Mouse (Mus musculus): ENCODE results near the gene Zgrf1.

Zgrf1 gene

DNA sequence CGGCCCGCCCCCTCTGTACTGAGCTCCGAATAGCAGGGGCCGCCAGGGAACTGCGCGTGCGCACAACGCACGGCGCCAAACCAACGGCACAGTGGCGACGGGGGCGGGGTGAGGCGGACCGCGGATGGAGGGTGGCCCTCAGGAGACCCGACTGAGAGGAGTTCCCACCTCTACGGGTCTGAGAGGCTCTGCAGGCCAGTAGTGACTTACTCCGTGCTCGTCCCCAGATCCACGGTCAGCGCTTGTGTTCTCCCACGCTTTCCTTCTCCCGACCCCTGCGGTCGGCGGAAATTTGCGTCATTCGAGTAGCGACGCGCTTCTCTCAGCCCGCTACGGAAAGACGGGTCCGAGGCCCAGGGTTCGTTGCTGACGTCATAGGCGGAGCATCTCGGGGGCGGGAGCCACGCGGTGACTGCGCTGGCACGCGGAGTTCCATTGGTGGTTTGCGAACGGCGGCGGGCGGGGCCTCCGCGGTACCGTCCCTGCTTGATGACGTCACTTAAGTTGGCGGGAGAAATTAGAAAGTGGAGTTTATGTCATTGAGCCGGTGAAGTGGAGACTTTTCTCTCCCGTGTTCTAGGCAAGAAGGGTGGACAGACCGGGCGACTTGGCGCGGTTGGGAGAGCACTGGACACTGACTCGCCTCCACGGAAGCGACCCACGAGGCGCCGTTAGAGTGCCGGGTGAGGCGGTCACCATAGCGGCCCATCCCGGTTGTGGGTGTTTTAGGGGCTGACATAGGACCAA is at the start of gene Zgrf1, which contains the start of gene Larp7:
Gene Zgrf1, plus strand, starts transcription at position 517 of the 747 bp plus-strand sequence.
Gene Larp7, minus strand, starts transcription at position 377 of the 747 bp plus-strand sequence.
- DNase-seq (ENCODE audit: low spot score) = peak; percentile 97

DNA sequence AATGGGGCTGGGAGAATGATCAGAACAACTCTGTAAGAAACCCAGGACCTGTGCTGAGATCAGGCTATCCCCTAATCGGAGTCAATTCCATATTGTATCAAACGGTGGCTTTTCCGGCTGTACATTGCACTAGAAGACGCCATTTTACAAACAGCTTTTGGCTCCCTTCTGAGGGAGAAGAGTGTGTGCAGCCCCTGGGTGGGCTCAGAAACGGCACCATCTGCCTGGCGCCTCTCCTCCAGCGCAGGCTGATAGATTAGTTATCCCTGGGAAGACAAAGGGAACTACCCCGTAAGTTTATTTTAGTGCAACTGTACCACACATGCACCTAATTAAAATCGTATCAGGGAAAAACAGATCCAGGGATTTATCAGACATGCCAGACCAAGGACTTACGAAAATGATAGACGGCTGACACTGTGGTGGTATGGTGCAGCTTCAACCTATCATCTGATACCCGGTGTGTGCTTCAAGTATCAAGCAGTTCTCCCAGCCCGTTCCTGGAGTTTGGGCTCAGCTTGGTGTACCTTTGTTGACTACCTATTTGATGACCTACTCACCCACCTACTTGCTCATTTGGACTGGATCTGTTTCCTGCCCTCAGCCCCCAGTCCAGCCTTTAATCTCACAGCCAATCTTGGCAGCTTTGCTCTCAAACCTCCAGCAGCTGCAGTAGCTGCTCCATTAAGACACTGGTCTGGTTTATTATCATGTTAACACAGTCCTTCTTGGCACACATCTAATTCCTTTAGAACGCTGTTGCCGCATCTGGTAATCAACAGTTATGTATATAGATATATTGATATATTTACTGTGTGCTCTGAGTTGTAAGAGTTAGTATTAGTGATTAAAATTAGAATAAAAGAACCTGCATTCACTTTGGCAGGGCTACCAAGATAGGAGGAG is 45.2 kb upstream of the Zgrf1 start:
- peak; percentile 33 for DNase-seq (ENCODE audit: low spot score)

DNA sequence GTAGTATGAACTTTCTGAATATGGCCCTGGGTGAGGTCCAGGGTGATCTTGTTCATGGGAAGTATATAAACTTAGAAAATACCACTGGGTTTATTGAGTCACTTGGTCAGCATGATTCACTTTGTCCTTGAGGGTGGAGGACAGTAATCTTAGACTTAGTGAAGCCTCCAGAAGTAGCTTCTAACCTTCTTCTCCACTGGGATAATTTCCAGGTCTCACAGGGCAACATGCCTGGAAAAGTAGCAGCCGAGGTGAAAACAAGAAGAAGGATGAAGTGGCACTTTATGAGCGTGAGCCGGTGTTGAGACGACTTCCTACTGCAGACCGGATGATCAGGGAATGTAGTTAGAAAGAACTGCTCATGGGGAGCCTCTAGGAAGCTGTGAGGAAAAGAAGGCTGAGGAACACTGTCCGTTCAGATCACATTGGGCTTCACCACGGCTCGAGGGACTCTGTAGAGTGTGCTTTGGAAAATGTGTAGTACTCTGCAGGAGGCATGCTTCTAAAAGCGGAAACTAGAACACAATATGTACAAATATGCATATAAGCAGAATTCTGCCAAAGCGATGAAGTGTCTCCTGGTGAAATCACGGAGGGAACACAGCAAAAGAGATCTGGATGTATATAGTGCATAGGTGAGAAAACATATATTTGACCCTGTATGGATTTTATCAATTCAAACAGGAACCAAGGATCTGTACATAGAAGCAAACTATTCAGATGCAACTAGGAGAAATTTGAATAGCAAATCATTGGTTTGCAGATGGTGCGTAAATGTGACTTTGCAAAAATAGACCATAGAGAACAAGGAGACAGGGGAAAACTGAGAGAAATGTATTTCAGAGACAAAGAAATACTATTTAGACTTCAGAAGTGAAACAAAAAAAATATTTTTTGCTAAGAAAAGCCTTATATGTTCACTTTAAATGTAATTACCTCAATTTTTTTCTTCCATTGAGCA is 41.2 kb upstream of the Zgrf1 start:
- DNase-seq (ENCODE audit: low spot score) = no peak

DNA sequence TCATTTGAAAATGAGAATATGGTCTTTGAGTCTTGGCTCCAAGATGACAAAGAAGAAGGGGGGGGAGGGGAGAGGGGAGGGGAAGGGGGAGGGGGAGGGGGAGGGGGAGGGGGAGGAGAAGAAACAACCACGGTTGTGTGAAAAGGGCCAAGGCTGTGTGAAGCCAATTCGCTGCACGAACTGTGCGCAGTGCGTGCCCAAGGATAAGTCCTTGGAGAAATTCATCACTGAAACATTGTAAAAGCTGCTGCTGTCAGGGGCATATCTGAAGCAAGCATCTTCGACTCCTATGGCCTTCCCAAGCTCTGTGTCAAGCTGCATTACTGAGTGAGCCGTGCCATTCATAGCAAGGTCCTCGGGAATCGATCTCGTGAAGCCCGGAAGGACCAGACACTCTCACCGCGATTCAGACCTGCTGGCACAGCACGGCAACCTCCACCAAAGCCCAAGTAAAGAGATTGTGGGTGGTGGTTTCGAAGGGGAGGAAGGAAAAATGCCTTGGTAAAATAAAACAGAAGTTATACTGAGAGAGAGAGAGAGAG is 40.4 kb upstream of the Zgrf1 start:
- no peak for DNase-seq (ENCODE audit: low spot score)

DNA sequence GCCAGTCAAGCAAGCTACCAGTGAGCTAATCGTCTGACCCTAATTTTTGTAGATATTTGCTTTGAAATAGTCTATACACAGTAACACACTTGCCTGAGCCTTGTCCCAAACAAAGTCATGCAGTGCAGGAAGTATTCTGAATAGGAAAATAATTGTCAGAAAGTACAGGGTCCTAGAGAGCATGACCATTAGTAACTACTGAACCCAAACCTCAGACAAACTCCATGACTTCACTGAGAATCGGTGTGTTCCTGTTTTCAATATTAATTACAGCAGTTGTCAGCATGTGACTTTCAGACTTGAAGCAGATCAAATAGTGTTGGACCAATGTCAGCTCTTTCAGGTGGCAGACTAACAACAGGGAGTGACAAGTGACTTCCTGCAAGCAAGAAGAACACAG is 39.6 kb upstream of the Zgrf1 start:
- DNase-seq (ENCODE audit: low spot score) = no peak

DNA sequence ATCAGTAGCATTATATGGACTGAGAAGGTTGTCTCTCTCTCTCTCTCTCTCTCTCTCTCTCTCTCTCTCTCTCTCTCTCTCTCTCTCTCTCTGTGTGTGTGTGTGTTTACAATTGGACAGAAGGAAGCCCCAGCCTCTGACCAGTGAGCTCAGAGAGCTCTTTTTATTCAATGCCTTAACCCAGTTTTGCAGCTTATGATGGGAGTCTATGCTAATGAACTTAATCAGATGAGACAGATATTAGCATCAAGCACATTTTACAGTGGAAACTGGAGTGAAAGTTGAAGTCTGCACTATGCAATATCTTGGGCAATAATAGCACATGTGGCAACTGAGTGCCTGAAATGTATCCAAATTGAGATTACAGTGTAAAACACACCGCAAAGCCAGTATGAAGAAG is 38.0 kb upstream of the Zgrf1 start:
- DNase-seq (ENCODE audit: low spot score) = no peak

DNA sequence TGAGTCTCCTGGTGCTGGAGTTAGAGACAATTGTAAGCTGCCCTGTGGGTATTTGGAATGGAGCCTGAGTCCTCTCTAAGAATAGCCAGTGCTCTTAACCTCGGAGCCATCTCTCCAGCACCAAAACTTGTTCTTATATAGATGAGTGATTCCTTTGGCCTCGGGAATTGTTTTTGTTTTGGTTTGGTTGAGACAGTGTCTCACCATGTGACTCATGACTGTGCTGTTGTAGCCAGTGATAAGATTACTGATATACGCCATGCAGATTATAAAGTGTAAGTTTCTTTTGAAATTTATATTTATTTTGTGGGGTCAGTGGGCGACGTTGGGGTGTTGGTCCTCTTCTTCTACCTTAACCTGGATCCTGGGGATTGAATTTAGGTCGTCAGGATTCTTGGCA is 33.0 kb upstream of the Zgrf1 start:
- no peak for DNase-seq (ENCODE audit: low spot score)

DNA sequence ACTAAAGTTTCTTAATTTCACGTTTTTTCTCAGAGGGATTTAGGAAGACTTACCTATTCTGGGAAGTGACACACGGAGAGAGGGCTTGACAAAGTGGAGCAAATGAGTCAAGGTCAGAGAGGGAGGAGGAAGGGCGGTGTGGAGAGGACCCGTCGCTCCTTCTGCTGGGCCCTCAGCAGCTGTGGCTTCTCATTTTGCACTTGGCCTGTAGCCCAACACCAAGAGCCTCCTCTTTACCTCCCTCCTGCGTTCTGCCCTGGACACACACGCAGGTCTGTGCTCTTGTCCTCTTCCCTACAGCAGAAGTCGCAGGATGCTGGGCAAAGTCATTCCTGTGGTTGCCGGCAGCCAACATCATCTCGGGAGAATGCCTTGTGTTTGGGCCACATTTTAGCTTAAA is 32.1 kb upstream of the Zgrf1 start:
- peak; percentile 59 for DNase-seq (ENCODE audit: low spot score)

DNA sequence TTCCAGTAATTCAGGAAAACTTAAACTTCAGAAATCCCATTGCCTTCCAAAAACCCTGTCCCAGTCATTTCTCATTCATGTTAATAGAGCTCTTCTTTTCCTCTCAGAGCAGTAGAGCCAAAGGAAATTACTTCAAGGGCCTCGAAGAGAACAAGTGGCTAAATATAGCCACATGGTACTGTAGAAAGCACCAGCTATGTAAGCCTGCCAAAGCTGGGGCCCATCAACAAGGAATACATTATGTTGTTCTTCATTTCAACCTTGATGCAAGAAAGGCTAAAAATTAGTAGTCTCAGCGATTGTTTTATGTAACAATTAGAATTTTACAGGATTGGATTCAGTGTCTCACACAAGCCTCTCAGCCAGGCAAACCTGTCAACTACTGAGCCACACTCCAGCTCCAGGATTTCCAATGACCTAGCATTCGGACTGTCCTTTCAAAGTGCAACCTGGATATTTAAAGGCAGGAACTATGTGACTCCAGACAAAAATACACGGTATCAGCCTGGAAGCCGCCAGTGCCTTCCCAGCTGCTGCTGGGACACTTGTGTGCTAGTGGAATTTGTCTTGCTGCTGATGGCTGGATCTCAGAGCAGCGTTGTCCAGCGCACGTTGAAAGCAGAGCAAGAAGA is 28.0 kb upstream of the Zgrf1 start:
- DNase-seq (ENCODE audit: low spot score) = no peak

DNA sequence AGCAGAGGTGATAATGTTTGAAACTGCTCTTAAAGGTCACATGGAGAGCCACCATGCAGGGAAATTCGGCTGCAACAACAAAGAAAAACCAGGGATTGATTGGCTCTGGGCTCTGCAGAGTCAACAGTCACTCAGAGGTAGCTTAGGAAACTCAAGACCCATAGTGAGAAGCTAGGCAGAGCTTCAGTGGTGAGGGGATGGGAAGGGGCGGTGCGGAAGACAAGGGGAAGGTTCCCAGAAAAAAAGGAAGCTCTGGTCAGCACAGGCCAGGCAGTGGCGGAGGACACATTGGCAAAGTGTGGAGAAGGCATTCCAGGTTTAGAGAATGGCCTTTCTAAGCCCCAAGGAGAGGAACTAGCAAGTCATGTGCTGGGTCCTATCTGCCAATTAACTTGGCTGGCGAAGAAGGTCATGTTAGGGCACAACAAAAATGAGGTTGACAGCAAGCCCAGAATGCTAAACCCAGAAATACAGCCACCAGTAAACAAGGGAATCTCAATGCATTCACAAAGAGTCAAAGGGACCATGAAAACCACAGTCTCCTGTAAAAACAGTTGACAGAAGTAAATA is 25.7 kb upstream of the Zgrf1 start:
- DNase-seq (ENCODE audit: low spot score) = no peak

DNA sequence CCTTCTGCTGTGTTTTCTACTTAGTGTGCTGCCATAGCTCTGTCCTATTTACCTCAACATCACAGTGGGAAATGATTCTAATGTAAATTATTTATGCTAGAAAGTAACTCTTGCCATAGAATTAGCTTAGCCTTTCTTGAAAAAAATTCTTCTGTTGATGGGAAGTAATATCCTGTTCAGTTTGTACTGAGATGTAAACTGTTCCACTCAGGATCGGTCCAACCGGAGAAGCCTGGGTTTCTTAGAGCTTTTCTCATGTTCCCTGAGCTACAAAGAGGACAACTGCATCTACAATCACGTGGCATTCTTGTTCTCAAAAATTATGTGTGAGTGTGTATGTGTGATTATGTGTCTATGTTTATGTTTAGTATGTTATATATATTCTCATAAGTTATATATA is 24.1 kb upstream of the Zgrf1 start:
- DNase-seq (ENCODE audit: low spot score) = no peak

DNA sequence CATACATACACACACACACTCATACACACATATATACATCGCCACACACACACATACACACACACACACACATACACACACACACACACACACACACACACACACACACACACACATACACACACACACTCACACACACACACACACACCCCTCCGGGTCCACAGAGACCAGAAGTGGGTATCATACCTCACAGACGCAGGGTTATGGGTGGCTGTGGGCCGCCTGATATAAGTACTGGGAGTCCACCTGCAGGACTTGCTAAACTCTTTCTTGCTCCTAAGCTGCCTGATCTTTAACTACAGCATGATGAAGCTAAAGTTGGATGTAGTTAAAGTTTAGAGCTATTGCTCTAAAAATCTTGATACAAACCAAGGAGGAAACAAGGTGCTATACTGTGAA is 23.5 kb upstream of the Zgrf1 start:
- DNase-seq (ENCODE audit: low spot score) = no peak

DNA sequence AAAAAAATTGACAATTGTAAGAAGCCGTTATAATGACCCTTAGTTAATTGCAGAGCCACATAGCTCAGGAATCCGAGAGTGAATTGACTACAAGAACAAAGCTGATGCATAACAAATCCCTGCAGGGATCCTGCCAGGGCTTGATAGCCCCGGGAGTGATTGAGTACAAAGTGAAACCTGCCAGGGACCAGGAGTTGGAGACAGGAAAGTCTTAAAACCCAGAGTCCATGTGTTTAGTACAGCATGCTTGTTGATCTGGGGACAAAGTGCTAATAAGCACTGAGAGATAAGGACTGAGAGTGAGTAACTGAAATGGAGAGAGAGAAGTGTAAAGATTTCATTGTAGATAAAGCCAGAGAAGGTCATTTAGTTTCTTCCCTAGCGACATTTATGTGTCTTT is 23.0 kb upstream of the Zgrf1 start:
- no peak for DNase-seq (ENCODE audit: low spot score)

DNA sequence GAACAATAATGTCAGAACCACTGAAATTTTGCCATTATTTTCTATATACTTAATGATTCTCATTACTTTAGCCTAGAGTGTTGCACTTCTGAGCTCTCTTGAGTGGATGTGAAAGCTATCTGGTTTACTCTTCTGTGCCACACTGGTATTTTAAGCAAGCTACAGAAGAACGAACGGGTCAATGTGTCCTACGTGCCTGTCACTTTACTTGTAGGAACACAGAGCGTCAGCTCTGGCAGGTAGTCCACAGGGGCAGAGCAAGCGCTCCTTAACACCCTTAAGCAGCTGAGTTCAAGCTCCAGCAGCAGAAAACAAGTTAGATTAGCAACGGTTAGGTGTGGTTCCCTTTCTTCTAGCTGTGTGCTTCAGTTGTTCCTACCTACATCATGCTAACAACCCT is 14.1 kb upstream of the Zgrf1 start:
- no peak for DNase-seq (ENCODE audit: low spot score)

DNA sequence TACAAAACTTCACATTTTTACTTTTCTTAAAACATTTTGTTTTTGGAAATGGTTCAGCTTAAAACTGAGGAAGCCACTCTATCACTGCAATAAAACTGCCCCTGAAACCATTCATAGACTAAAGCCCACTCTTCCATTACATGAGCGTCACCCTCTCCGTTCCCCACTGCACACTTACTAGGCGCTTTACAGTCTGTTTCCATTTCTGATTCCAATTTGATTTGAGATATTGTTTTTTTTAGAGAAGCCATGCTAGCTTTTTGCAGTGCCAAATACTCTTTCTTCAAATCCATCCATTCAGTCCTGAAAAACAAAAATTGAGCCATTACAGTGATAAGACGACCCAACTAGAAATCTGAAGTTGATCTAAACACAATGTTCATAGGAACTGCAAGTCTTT is 9.3 kb upstream of the Zgrf1 start:
- DNase-seq (ENCODE audit: low spot score) = no peak

DNA sequence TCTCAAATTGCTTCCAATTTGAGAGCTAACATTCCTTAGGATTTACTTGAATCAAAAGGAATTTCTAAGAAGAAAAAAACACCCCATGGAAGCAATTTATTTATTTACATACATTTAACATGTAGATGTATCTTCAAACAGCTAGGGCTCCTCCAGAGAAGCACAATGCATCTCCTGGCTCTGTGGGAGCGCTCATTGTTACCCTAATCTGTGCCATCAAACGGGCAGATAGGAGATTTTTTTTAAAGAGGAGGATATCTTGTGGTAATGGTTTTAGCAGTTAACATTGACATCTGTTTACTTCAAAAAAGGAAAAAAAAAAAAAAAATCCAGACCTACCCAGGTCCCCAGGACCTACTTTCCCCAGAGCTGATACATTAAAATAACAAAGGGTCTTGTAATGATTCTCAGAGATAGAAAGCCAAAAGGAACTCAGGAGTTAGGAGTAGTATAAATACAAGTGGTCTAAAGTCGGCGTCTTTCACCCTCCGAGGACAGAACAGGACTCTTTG is 8.6 kb upstream of the Zgrf1 start:
- no peak for DNase-seq (ENCODE audit: low spot score)

DNA sequence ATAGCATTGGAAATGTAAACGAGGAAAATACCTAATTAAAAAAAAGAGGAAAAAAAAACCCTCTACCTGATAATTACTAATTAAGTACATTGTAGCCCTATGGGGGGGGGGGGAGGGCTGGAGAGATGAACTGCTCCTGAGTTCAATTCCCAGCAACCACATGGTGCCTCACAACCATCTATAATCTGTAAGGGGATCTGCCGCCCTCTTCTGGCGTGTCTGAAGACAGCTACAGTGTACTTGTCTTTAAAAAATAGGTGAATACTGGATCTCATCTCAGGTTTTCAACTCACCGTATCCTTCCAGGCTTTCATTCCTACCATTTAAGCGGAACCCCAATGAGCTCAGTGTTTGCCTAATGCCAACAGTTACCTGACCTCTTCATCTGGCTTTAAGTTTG is 5.4 kb upstream of the Zgrf1 start:
- peak; percentile 13 for DNase-seq (ENCODE audit: low spot score)

DNA sequence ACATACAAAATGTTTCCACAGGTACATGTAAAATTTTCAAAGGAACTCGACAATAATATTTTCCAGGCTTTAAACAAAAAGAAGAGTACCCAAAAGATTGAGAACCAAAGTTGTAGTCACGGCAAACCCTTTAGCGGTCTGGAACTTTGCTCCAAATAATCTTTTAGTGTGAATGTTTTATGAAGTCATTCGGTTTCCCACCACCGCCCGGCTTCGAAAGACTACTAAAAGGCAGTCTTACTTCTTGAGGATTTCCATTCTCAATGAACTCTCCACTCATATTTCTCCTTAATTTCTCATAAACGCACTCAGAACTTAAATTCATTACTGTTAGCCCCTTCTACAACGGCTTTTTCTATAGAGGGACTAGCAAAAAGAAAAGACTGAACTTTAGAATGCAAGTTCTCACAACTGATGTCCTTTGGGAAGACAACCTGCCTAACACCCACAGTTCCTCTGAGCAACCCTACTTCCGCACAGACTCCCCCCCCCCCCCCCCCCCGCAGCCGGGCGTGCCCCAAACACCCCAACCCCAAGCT is 786 bp upstream of the Zgrf1 start:
- DNase-seq (ENCODE audit: low spot score) = no peak

DNA sequence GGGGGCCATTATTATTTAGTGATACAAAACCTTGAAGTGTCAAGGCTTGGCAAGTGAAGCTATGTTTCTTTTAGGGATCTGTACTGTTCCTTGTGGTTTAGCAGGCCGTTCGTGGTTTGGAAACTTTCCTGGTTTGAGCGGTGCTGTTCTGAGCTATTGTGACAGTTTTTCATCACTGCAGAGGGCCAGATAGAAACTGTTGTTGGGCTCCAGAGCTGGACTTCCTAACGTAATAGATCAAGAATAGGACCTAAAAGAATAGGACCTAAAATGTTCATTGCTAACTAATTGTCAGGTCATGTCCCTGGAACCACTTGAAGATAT is 393 bp downstream of the Zgrf1 start:
- DNase-seq (ENCODE audit: low spot score) = no peak

DNA sequence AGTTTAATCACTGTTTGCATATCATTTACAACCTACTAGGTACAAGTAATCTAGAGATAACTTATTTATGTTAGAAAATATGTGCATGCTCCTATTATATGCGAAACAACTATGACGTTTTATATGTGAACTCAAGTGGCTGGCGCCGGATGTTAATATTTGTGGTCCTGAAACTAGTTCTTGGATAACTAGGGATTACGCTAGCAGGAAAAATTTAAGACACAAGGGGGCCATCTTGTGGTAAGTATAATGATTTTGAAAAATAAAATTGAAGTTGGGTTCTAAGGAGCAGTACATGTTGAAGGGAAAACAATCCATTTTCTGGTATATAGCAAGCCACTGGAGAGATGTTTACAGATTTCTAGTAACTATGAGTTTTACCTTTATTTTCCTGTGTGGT is 1.4 kb downstream of the Zgrf1 start:
- peak; percentile 44 for DNase-seq (ENCODE audit: low spot score)

DNA sequence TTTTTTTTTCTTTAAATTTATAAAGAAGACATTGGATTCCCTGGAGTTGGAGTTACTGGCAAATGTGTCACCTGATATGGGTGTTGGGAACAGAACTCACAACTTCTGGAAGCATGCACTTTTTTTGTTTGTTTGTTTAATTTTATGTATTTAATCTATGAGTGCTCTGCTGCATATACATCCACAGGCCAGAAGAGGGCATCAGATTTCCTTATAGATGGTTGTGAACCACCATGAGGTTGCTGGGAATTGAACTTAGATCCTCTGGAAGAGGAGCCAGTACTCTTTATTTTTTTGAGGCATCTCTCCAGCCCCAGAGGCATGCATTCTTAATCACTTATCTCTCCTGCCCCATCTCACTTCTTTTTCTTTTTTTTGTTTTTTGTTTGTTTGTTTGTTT is 4.9 kb downstream of the Zgrf1 start:
- DNase-seq (ENCODE audit: low spot score) = no peak

Measured in MN1 (cell line).